In genomic region chr2:158833645-158834044, GRCm38 (mm10) we compare ENCODE assay signal across 20 mouse cellular contexts. TPM values are rescaled to one million over a fixed set of nuclear protein-coding genes. Genes with fewer than 3 reads are reported as not detected.
A peak's percentile ranks its signal among the peaks of the same experiment; 100 is the strongest.
DNase-seq lines count a peak whose midpoint lies in the region; ATAC-seq and TF ChIP-seq lines count a peak whose summit lies in the region.
"Had no signal": no experiment of that assay in that cellular context is flagged by ENCODE, and none has a peak within 500 bp of the region (broad histone marks: within the 10 kb centered on the region; RNA-seq: fewer than 3 reads in every experiment).

No protein-coding gene starts in this region.

- no peaks in the 10 kb centered on the region for H3K27me3 ChIP-seq in hindbrain, embryonic 10.5 days (ENCODE audit: insufficient read depth, poor library complexity, severe bottlenecking)
- no peaks in the 10 kb centered on the region for H3K27me3 ChIP-seq in hindbrain, embryonic 11.5 days (ENCODE audit: control insufficient read depth, insufficient read depth, low read length)
- no peaks in the 10 kb centered on the region for H3K27me3 ChIP-seq in testis, adult 2 months (ENCODE audit: control insufficient read depth, insufficient read depth, low read length)
- H3K27me3 ChIP-seq in midbrain, postnatal 0 days (ENCODE audit: insufficient read depth, low read length), result no peaks in the 10 kb centered on the region
- no peaks in the 10 kb centered on the region for H3K27me3 ChIP-seq in intestine, embryonic 16.5 days (replicated peaks; ENCODE audit: control insufficient read depth, insufficient read depth, low read length)
- H3K27me3 ChIP-seq: forebrain, embryonic 12.5 days; heart, embryonic 13.5 days; megakaryocyte, embryonic 14.5 days; Patski had no signal

- TF ChIP-seq POLR2A in testis, adult 2 months (IDR thresholded peaks at IDR 0.05; ENCODE audit: control insufficient read depth, low read depth, low read length), result no peak

- no peak overlapping the region for H3K4me3 ChIP-seq in hindbrain, embryonic 10.5 days
- H3K4me3 ChIP-seq in hindbrain, embryonic 11.5 days (ENCODE audit: low read depth, low read length), result no peak overlapping the region
- H3K4me3 ChIP-seq in testis, adult 2 months (ENCODE audit: control insufficient read depth, low read depth, low read length), result peak overlapping the region; percentile 85
- H3K4me3 ChIP-seq in midbrain, postnatal 0 days (ENCODE audit: low read depth, low read length), result no peak overlapping the region
- no peak overlapping the region for H3K4me3 ChIP-seq in intestine, embryonic 16.5 days (ENCODE audit: low read length)
- H3K4me3 ChIP-seq: forebrain, embryonic 12.5 days; heart, embryonic 13.5 days; megakaryocyte, embryonic 14.5 days had no signal

- no peak for TF ChIP-seq CTCF in testis, adult 2 months (IDR thresholded peaks at IDR 0.05; ENCODE audit: control insufficient read depth, insufficient read depth, insufficient replicate concordance, low read depth, low read length)
- TF ChIP-seq CTCF in midbrain, postnatal 0 days (IDR thresholded peaks at IDR 0.05), result no peak

- no peak overlapping the region for H3K4me2 ChIP-seq in hindbrain, embryonic 11.5 days (replicated peaks; ENCODE audit: low read depth, low read length)
- no peak overlapping the region for H3K4me2 ChIP-seq in midbrain, postnatal 0 days (ENCODE audit: low read depth, low read length, poor library complexity, severe bottlenecking)
- H3K4me2 ChIP-seq in intestine, embryonic 16.5 days (ENCODE audit: low read depth, low read length), result no peak overlapping the region
- H3K4me2 ChIP-seq: forebrain, embryonic 12.5 days; heart, embryonic 13.5 days had no signal

- peaks cover 10% of the 10 kb centered on the region for H3K4me1 ChIP-seq in hindbrain, embryonic 10.5 days (replicated peaks)
- H3K4me1 ChIP-seq in hindbrain, embryonic 11.5 days (replicated peaks; ENCODE audit: control insufficient read depth, insufficient read depth, low read length), result no peaks in the 10 kb centered on the region
- no peaks in the 10 kb centered on the region for H3K4me1 ChIP-seq in testis, adult 2 months (ENCODE audit: control insufficient read depth, insufficient read depth, low read length)
- H3K4me1 ChIP-seq in midbrain, postnatal 0 days (ENCODE audit: insufficient read depth, low read length), result peaks cover 6% of the 10 kb centered on the region; the same call in 1 of the 2 replicates
- H3K4me1 ChIP-seq in intestine, embryonic 16.5 days (ENCODE audit: control insufficient read depth, insufficient read depth, low read length), result no peaks in the 10 kb centered on the region

- ATAC-seq in hindbrain, embryonic 11.5 days (ENCODE audit: low FRiP score), result no peak
- no peak for ATAC-seq in midbrain, postnatal 0 days (ENCODE audit: low FRiP score)
- ATAC-seq in intestine, embryonic 16.5 days, result no peak
- ATAC-seq in erythroblast, adult 5-6 weeks (replicated peaks; ENCODE audit: low FRiP score, poor library complexity, severe bottlenecking), result no peak
- ATAC-seq: activated CD4-positive, CD25-positive, alpha-beta regulatory T cell, adult 4 months; Patski had no signal

- no peak for DNase-seq in hindbrain, embryonic 10.5 days (ENCODE audit: low spot score)
- DNase-seq in hindbrain, embryonic 11.5 days (ENCODE audit: low spot score), result no peak
- no peak for DNase-seq in testis, postnatal 10 days (ENCODE audit: low spot score)
- peak; percentile 60 for DNase-seq in midbrain, postnatal 0 days (ENCODE audit: low spot score)
- DNase-seq: adrenal gland, postnatal 14 days; cerebellum, adult 2 months; heart, postnatal 4 days; kidney, adult 18-20 months; kidney, postnatal 14 days; layer of hippocampus, adult 9-11 months; lung, postnatal 14 days; right cerebral cortex, postnatal 25 days had no signal

- WGBS in hindbrain, embryonic 10.5 days, result 59% methylated on average over 2 of the region's 2 CpGs
- WGBS in hindbrain, embryonic 11.5 days, result 72% methylated on average over 2 of the region's 2 CpGs
- WGBS in midbrain, postnatal 0 days, result 61% methylated on average over 2 of the region's 2 CpGs
- WGBS in intestine, embryonic 16.5 days, result 76% methylated on average over 2 of the region's 2 CpGs

- peaks cover 96% of the 10 kb centered on the region for H3K36me3 ChIP-seq in hindbrain, embryonic 10.5 days
- H3K36me3 ChIP-seq in hindbrain, embryonic 11.5 days (ENCODE audit: control insufficient read depth, insufficient read depth, low read length), result 0 out of 2 replicates have a peak, but pooled peaks cover 3% of the 10 kb centered on the region
- peaks cover 8% of the 10 kb centered on the region for H3K36me3 ChIP-seq in testis, adult 2 months (ENCODE audit: control insufficient read depth, insufficient read depth, low read length)
- peaks cover 26% of the 10 kb centered on the region for H3K36me3 ChIP-seq in midbrain, postnatal 0 days (ENCODE audit: insufficient read depth, low read length)
- H3K36me3 ChIP-seq in intestine, embryonic 16.5 days (ENCODE audit: control insufficient read depth, insufficient read depth, low read length), result peaks cover 11% of the 10 kb centered on the region

- H3K27ac ChIP-seq in hindbrain, embryonic 10.5 days, result 0 out of 2 replicates have a peak overlapping the region, but pooled peaks have one; percentile 5
- H3K27ac ChIP-seq in hindbrain, embryonic 11.5 days (ENCODE audit: low read depth, low read length), result no peak overlapping the region
- peak overlapping the region; percentile 19; the same call in 1 of the 2 replicates for H3K27ac ChIP-seq in testis, adult 2 months (ENCODE audit: control insufficient read depth, insufficient read depth, low read depth, low read length)
- peak overlapping the region; percentile 59; the same call in 1 of the 2 replicates for H3K27ac ChIP-seq in midbrain, postnatal 0 days (ENCODE audit: low read depth, low read length)
- H3K27ac ChIP-seq in intestine, embryonic 16.5 days (ENCODE audit: low read length), result no peak overlapping the region
- H3K27ac ChIP-seq: forebrain, embryonic 12.5 days; heart, embryonic 13.5 days had no signal

- no peak overlapping the region for H3K9ac ChIP-seq in hindbrain, embryonic 11.5 days (ENCODE audit: low read depth, low read length)
- no peak overlapping the region for H3K9ac ChIP-seq in midbrain, postnatal 0 days (replicated peaks; ENCODE audit: low read length, poor library complexity, severe bottlenecking)
- H3K9ac ChIP-seq in intestine, embryonic 16.5 days (ENCODE audit: low read depth, low read length), result no peak overlapping the region
- H3K9ac ChIP-seq: forebrain, embryonic 12.5 days; heart, embryonic 13.5 days had no signal

- H3K9me3 ChIP-seq in hindbrain, embryonic 10.5 days, result no peaks in the 10 kb centered on the region
- no peaks in the 10 kb centered on the region for H3K9me3 ChIP-seq in hindbrain, embryonic 11.5 days (ENCODE audit: control insufficient read depth, low read length)
- H3K9me3 ChIP-seq in midbrain, postnatal 0 days (ENCODE audit: low read length), result no peaks in the 10 kb centered on the region
- no peaks in the 10 kb centered on the region for H3K9me3 ChIP-seq in intestine, embryonic 16.5 days (ENCODE audit: control insufficient read depth, low read length)
- H3K9me3 ChIP-seq: forebrain, embryonic 12.5 days; heart, embryonic 13.5 days; megakaryocyte, embryonic 14.5 days had no signal

RNA-seq across cellular contexts. Expression of gene Dhx35, which starts 39.0 kb away (rescaled TPM):
- polyA plus RNA-seq in hindbrain, embryonic 10.5 days (2016; fragmentation: Nextera tagmentation; extraction: Ambion mirVana), result 16.4 and 17.9 TPM in 2 replicates
- 14.8 and 15.4 TPM in 2 replicates for polyA plus RNA-seq in hindbrain, embryonic 11.5 days (2014; fragmentation: Nextera tagmentation; extraction: Ambion mirVana)
- polyA plus RNA-seq in testis, adult 2 months (2012; rRNA removed), result 18.1 and 18.9 TPM in 2 replicates
- total RNA-seq in midbrain, postnatal 0 days (2014; rRNA removed), result 24.7 and 26.9 TPM in 2 replicates
- 9.7 and 11.4 TPM in 2 replicates for polyA plus RNA-seq in midbrain, postnatal 0 days (2015; fragmentation: Nextera tagmentation; extraction: Ambion mirVana)
- polyA plus RNA-seq in intestine, embryonic 16.5 days (2015; fragmentation: Nextera tagmentation; extraction: Ambion mirVana), result 12.3 and 12.7 TPM in 2 replicates
- 3.6 and 5.0 TPM in 2 replicates for total RNA-seq in erythroblast, adult 5-6 weeks (2015; ENCODE audit: low replicate concordance)
- 1.9 and 2.8 TPM in 2 replicates for total RNA-seq in erythroblast, adult 5-6 weeks (2017; ENCODE audit: low replicate concordance)

Comparison
In these comparisons a context has a peak if more than half of its experiments do, and no peak if none do; other contexts are left out.
1. H3K27ac ChIP-seq: peak in hindbrain, embryonic 10.5 days (single experiment), testis, adult 2 months (single experiment) and midbrain, postnatal 0 days (single experiment); none in hindbrain, embryonic 11.5 days (single experiment) and intestine, embryonic 16.5 days (single experiment).